Mouse (Mus musculus): ENCODE data around the gene Rbfox3.

DNA sequence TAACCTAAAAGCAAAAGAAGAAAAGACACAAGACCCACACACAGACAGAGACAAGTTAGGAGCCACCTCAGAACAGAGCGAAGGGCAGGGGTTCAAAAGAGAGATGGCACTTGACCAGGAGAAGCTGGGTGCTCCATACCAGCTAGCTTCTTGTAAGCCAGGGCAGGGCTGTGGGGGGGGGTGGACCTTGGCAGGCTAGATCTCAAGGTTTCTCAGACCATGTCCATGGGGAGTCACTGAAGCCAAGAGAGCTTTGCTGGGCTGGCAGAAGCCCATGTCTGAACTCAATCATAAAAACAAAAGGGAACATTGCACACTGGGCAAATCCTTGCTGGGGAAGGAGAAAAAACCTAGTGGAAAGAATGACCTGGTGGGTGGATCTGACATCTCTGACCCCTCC is 327.4 kb downstream of the Rbfox3 start:
- no peak for TF ChIP-seq CTCF (IDR thresholded peaks at IDR 0.05; ENCODE audit: borderline replicate concordance, insufficient read depth, low read depth, low read length)
- TF ChIP-seq POLR2A (IDR thresholded peaks at IDR 0.05; ENCODE audit: borderline replicate concordance, insufficient read depth, low read length), result no peak
